Mouse (Mus musculus) hindbrain, embryonic 11.5 days (tissue): Measurements from ENCODE around the gene Wscd2. TPM values are rescaled to one million over a fixed set of nuclear protein-coding genes. Genes with fewer than 3 reads are reported as not detected.

Experiments
- ATAC-seq: fragments of 200-750 bp; cut with Nextera tagmentation; 2 replicates; pipeline ENCODE4 v1.8.0; 2017; ENCODE audit warnings: mild to moderate bottlenecking, moderate TSS enrichment, moderate library complexity; ENCODE audit not compliant: low FRiP score
- DNase-seq: peaks from one replicate; pipeline ENCODE4 v3.0.0-alpha.2; 2015; ENCODE audit warnings: low spot score
- H3K27ac ChIP-seq: fragments of 300-500 bp; sonication (generic); 2 replicates; pipeline ENCODE4 v1.5.1; 2014; ENCODE audit warnings: mild to moderate bottlenecking, low read depth, low read length
- H3K27me3 ChIP-seq: fragments of 300-500 bp; sonication (generic); 2 replicates; pipeline ENCODE4 v1.6.1; 2014; ENCODE audit warnings: mild to moderate bottlenecking, low read length, moderate library complexity, mixed read lengths; ENCODE audit not compliant: control insufficient read depth, insufficient read depth
- H3K36me3 ChIP-seq: fragments of 300-500 bp; sonication (generic); 2 replicates; pipeline ENCODE4 v1.6.1; 2014; ENCODE audit warnings: mild to moderate bottlenecking, low read length, moderate library complexity, mixed read lengths; ENCODE audit not compliant: control insufficient read depth, insufficient read depth
- H3K4me1 ChIP-seq: fragments of 300-500 bp; sonication (generic); replicated peaks from 2 replicates; pipeline ENCODE4 v1.6.1; 2014; ENCODE audit warnings: low read length, mixed read lengths; ENCODE audit not compliant: control insufficient read depth, insufficient read depth
- H3K4me2 ChIP-seq: fragments of 300-500 bp; sonication (generic); replicated peaks from 2 replicates; pipeline ENCODE4 v1.6.1; 2014; ENCODE audit warnings: mild to moderate bottlenecking, low read depth, low read length
- H3K4me3 ChIP-seq: fragments of 300-500 bp; sonication (generic); 2 replicates; pipeline ENCODE4 v1.5.1; 2014; ENCODE audit warnings: low read depth, low read length
- H3K9ac ChIP-seq: fragments of 300-500 bp; sonication (generic); 2 replicates; pipeline ENCODE4 v1.6.1; 2014; ENCODE audit warnings: low read depth, low read length
- H3K9me3 ChIP-seq: fragments of 300-500 bp; sonication (generic); 2 replicates; pipeline ENCODE4 v1.6.1; 2016; ENCODE audit warnings: low read length; ENCODE audit not compliant: control insufficient read depth
- WGBS: fragments of 180-500 bp; shearing (Covaris S2); extraction: QIAGEN DNeasy Blood & Tissue Kit; methylation state at CpG from one replicate; pipeline ENCODE4 v1.1.7; 2014; 5-methylcytosine and 5-hydroxymethylcytosine counted together
- polyA plus RNA-seq: library from polyadenylated mRNA; unstranded; fragments of >200 nt; fragmentation: Nextera tagmentation; extraction: Ambion mirVana; gene quantifications from 2 replicates; pipeline ENCODE4 v1.2.1, GENCODE M21; 2014

Gene Wscd2
- polyA plus RNA-seq, 1 experiment from 2014 or later = 8.5 TPM

DNA sequence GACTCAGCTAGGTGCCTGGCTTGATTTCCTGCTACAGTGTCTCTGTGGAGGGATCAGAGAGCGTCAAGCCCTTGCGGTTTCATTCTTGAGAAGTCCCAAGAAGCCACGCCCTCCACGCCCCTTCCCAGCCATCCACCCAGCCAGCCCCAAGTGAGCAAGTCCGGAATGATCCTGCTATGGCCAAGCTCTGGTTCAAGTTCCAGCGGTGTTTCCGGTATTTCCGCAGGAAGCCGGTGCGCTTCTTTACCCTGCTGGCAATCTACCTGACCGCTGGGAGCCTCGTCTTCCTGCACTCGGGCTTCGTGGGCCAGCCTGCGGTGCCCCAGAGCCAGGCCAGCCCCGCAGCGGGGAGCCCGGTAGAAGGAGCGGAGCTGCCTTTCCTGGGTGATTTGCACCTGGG, 60.6 kb downstream of the Wscd2 start:
- H3K9me3 ChIP-seq = no peaks in the 10 kb centered on the region
- H3K27me3 ChIP-seq = peaks cover 15% of the 10 kb centered on the region
- DNase-seq = no peak
- H3K4me1 ChIP-seq = no peaks in the 10 kb centered on the region
- no peaks in the 10 kb centered on the region for H3K36me3 ChIP-seq
- H3K27ac ChIP-seq = no peak overlapping the region
- no peak overlapping the region for H3K9ac ChIP-seq
- H3K4me3 ChIP-seq = no peak overlapping the region
- 22% methylated on average over 19 of the region's 19 CpGs for WGBS
- ATAC-seq = no peak
- H3K4me2 ChIP-seq = no peak overlapping the region

DNA sequence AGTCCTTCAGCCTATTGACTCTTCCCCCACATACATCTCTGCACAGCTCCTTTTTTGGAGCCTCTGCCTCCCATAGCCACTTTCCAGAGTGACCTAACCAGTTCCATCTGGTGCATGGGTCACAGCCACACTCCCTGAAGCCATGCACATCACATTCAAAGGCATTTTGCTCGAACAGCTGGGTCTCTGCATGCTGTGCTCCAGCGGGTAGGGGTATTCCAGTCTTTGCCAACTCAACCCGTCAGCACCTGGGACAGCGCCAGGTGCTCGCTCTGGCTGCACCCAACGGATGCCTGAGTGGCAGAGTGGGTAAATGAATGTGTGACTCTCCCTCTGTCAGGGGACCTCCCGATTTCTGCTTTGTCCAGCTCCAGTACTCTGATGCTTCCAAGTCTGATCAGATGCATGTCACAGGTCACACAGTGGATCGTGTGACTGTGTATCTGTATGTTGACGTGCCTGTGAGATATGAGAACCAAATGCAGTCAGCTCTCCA, 63.3 kb downstream of the Wscd2 start:
- DNase-seq = peak; percentile 72
- Histone ChIP-seq H3K4me3 (no peak overlapping the region), H3K27ac (no peak overlapping the region), H3K36me3 (no peaks in the 10 kb centered on the region), H3K4me1 (no peaks in the 10 kb centered on the region), H3K9me3 (no peaks in the 10 kb centered on the region), H3K27me3 (peaks cover 15% of the 10 kb centered on the region), H3K9ac (no peak overlapping the region), H3K4me2 (no peak overlapping the region)
- 11% methylated on average over 9 of the region's 9 CpGs for WGBS
- ATAC-seq = no peak

DNA sequence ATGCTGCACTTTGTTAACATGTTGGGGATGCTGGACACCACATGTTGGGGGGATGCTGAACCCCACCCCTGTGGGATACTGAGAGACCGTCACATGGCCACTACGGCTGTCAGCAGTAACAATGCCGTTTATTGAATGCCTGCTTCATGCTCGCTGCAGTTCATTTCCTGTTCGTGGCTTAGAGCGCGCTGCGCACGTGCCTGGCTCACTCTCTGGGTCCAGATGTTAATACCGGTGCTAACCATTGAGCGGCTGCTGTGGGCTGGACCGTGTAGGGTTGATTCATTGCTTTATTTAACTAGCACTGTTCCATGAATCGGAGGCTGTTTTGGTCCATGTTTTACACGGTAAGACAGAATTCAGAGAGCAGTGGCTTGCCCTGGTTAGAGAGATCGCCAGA, 64.0 kb downstream of the Wscd2 start:
- Histone ChIP-seq H3K9me3 (no peaks in the 10 kb centered on the region), H3K27ac (no peak overlapping the region), H3K4me2 (no peak overlapping the region), H3K4me1 (no peaks in the 10 kb centered on the region), H3K9ac (no peak overlapping the region), H3K27me3 (peaks cover 15% of the 10 kb centered on the region), H3K4me3 (no peak overlapping the region), H3K36me3 (no peaks in the 10 kb centered on the region)
- WGBS = 62% methylated on average over 15 of the region's 15 CpGs
- ATAC-seq = no peak
- DNase-seq = no peak

DNA sequence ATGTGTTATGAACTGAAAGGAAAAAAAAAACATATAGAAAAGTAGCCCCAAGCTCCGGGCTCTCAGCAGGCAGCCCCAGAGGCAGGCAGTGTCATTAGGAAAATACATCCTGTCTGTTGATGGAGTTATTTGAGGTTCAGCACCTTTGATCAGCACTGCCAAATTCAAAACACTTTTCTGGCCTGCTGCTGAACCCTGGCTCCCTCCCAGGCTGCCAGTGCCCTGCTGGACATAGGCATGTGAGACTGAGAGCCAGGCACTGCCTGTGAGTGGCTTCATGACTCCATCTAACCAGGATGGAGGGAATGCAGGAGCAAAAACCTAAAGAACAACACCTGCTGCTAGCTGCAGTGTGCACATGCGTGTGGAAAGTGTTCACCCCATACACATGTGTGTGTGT, 64.4 kb downstream of the Wscd2 start:
- ATAC-seq (no peak), DNase-seq (no peak)
- Histone ChIP-seq H3K36me3 (no peaks in the 10 kb centered on the region), H3K27me3 (peaks cover 15% of the 10 kb centered on the region), H3K4me3 (no peak overlapping the region), H3K27ac (no peak overlapping the region), H3K4me1 (no peaks in the 10 kb centered on the region), H3K9ac (no peak overlapping the region), H3K4me2 (no peak overlapping the region), H3K9me3 (no peaks in the 10 kb centered on the region)
- WGBS = 77% methylated on average over 2 of the region's 2 CpGs

DNA sequence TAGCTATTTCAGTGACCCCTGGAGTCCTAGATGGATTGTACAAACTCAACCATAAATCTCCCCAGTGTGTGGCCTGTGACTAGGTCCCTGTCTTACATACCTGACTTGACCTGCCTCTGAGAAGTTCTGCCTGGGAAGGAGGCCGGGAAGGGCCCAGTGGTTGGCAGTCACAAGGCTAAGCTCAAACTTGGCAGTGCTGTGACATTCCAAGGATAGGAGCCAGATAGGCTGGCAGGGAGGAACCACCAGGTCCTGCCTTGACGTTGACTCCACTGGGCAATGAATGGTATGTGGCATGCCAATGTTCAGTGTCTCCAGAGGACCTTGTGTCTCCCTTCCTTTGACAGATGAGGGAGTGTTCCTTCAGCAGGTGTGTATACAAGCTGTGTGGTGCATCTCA, 65.6 kb downstream of the Wscd2 start:
- Histone ChIP-seq H3K4me2 (no peak overlapping the region), H3K9ac (no peak overlapping the region), H3K27me3 (peaks cover 12% of the 10 kb centered on the region), H3K9me3 (no peaks in the 10 kb centered on the region), H3K4me3 (no peak overlapping the region), H3K27ac (no peak overlapping the region), H3K36me3 (no peaks in the 10 kb centered on the region), H3K4me1 (no peaks in the 10 kb centered on the region)
- no peak for DNase-seq
- 73% methylated on average over 2 of the region's 2 CpGs for WGBS
- no peak for ATAC-seq

DNA sequence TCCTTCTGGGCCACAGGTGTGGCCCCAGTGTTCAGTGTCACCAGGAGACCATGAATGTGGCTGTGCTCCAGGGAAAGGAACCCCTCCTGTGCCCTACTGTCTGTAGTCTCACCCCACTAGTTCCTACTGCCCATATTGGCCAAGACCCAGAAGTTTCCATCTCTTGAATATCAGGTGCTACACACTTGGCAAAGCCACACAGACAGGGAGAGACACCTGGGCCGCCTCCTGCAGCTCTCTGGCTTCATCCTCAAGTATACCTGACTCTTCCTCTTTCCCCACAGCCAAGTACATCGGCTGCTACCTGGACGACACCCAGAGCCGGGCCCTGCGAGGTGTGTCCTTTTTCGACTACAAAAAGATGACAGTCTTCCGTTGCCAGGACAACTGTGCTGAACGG, 67.9 kb downstream of the Wscd2 start:
- H3K4me2 ChIP-seq = no peak overlapping the region
- no peak overlapping the region for H3K4me3 ChIP-seq
- WGBS = 90% methylated on average over 8 of the region's 8 CpGs
- no peak for ATAC-seq
- no peaks in the 10 kb centered on the region; the same call in 1 of the 2 replicates for H3K27me3 ChIP-seq
- no peak for DNase-seq
- no peak overlapping the region for H3K9ac ChIP-seq
- no peaks in the 10 kb centered on the region for H3K4me1 ChIP-seq
- no peak overlapping the region for H3K27ac ChIP-seq
- no peaks in the 10 kb centered on the region for H3K9me3 ChIP-seq
- no peaks in the 10 kb centered on the region for H3K36me3 ChIP-seq

DNA sequence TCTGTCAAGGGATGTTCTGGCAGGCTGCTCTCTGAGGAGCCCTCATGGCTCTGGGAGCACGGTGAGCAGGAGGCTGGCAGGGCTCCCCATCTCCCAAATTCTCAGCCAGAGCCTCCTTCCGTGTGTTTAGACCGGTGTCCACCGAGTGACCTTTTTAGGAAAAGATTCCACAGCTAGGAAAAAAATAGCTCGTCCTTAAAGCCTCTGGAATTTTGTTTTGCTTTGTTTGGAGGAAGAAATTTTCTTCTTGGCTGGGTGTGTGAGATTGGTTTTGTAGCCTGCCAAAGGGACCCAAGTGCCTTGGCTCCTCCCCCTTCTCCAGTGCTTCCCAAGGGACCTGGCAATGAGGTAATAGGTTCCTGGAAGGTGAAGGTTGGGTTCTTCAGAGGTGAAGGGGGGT, 69.5 kb downstream of the Wscd2 start:
- ATAC-seq (no peak), DNase-seq (no peak)
- no peaks in the 10 kb centered on the region for H3K4me1 ChIP-seq
- H3K9ac ChIP-seq = no peak overlapping the region
- no peaks in the 10 kb centered on the region for H3K9me3 ChIP-seq
- no peak overlapping the region for H3K4me3 ChIP-seq
- no peaks in the 10 kb centered on the region for H3K27me3 ChIP-seq
- H3K36me3 ChIP-seq = no peaks in the 10 kb centered on the region
- H3K27ac ChIP-seq = no peak overlapping the region
- WGBS = 75% methylated on average over 5 of the region's 5 CpGs
- no peak overlapping the region for H3K4me2 ChIP-seq

DNA sequence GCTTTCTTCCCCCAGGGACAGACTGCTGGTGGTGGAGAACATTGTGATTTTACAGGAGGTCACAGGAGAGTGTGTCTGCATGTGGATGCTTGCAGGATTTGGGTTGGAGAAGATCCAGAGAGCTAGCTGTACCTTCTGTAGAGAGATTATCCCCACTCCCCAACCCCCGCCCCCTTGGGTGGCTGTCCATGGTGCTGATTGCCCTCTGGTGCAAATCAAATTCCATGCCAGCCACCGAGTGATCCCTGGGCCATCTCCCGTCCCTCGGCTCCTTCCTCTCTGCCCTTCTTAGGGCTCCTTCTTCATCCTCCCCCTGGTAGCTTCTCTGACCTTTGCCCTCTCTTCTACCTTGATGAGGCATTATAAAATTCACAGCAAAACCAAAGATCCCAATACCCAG, 74.3 kb downstream of the Wscd2 start:
- Histone ChIP-seq H3K36me3 (no peaks in the 10 kb centered on the region), H3K4me3 (no peak overlapping the region), H3K27ac (no peak overlapping the region), H3K9me3 (no peaks in the 10 kb centered on the region), H3K9ac (no peak overlapping the region), H3K27me3 (no peaks in the 10 kb centered on the region), H3K4me1 (no peaks in the 10 kb centered on the region), H3K4me2 (no peak overlapping the region)
- WGBS = 35% methylated on average over 4 of the region's 4 CpGs
- ATAC-seq = no peak
- no peak for DNase-seq

DNA sequence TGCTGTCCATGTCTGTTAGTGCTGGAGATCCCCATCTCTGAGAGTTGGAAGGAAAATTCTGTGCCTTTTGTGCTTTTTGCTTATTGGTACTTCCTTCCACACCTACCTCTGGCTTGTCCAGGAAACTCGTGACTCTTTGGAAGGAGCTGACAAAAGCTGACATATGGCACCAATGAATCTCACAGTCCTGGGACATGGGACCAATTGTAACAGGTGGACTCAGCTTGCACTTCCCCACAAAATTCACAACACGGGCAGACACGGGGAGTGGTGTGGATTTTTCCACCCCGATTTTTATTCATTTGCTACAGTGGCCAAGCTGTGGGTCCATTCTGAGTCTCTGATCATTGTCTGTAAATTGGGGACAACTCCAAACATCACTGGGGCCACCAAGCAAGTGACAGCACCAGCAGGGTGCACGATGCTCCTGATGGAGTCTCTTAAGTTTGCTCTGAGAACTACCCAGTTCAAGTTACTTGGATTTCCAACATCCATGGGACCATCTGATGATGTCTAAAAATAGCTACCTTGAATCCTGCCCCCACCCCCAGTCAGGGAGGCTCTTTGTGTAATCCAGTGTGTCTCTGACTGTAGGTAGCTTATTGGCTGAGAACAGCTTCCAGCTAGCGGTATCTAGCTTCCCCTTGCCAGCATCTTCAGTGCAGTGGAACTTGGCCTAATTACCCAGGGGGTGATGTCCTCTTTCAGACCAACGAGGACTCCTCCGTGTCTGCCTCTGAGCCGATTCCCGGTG, 75.1 kb downstream of the Wscd2 start:
- Histone ChIP-seq H3K9ac (no peak overlapping the region), H3K9me3 (no peaks in the 10 kb centered on the region), H3K4me2 (no peak overlapping the region), H3K4me3 (no peak overlapping the region), H3K36me3 (no peaks in the 10 kb centered on the region), H3K27ac (no peak overlapping the region), H3K4me1 (no peaks in the 10 kb centered on the region), H3K27me3 (no peaks in the 10 kb centered on the region)
- no peak for DNase-seq
- ATAC-seq = no peak
- WGBS = 79% methylated on average over 10 of the region's 10 CpGs
